Mouse (Mus musculus): ENCODE results near the gene Tmcc1.

DNA sequence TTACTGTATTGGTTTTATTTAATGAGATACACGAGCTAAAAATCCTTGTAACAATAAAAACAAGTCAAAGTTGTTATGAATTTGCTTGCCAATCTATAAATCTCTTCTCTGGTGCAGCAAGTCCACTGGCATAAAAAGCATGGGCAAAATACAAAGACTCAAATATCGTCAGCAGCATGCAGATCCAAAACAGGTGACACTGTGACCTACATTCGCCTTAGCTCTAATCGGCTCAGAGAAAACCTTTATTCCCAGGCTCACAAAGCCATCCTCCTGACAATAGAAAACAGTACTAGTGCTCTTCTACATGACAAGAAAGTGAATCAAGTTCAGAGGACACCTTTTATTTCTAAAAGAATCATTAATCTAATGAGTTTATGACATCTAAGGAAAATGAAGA, 73.6 kb downstream of the Tmcc1 start:
- TF ChIP-seq CTCF (IDR thresholded peaks at IDR 0.05; ENCODE audit: low read depth, low read length) (no peak), POLR2A (IDR thresholded peaks at IDR 0.05; ENCODE audit: extremely low read depth, insufficient read depth, low read length) (no peak)
